Mouse (Mus musculus) hindbrain, postnatal 0 days (tissue): Measurements from ENCODE around the gene Enkd1. TPM values are rescaled to one million over a fixed set of nuclear protein-coding genes. Genes with fewer than 3 reads are reported as not detected.

Experiments used
- ATAC-seq: fragments of 200-750 bp; cut with Nextera tagmentation; 2 replicates; pipeline ENCODE4 v1.8.0; 2017; ENCODE audit warnings: mild to moderate bottlenecking, moderate TSS enrichment, moderate library complexity
- DNase-seq: peaks from one replicate; pipeline ENCODE4 v3.0.0-alpha.2; 2015; ENCODE audit warnings: low spot score
- H3K27ac ChIP-seq: fragments of 300-500 bp; sonication (generic); 2 replicates; pipeline ENCODE4 v1.5.1; 2014; ENCODE audit warnings: mild to moderate bottlenecking
- H3K27me3 ChIP-seq: fragments of 300-500 bp; sonication (generic); 2 replicates; pipeline ENCODE4 v1.6.1; 2014; ENCODE audit warnings: low read length, mixed read lengths; ENCODE audit not compliant: insufficient read depth
- H3K36me3 ChIP-seq: fragments of 300-500 bp; sonication (generic); 2 replicates; pipeline ENCODE4 v1.6.1; 2014; ENCODE audit warnings: low read length, mixed read lengths; ENCODE audit not compliant: insufficient read depth
- H3K4me1 ChIP-seq: fragments of 300-500 bp; sonication (generic); 2 replicates; pipeline ENCODE4 v1.6.1; 2014; ENCODE audit warnings: antibody characterized with exemption, low read length, mixed read lengths; ENCODE audit not compliant: insufficient read depth
- H3K4me2 ChIP-seq: fragments of 300-500 bp; sonication (generic); 2 replicates; pipeline ENCODE4 v1.6.1; 2014; ENCODE audit warnings: low read depth, mild to moderate bottlenecking, low read length, moderate library complexity, mixed read lengths
- H3K4me3 ChIP-seq: fragments of 300-500 bp; sonication (generic); 2 replicates; pipeline ENCODE4 v1.5.1; 2014; ENCODE audit warnings: low read length
- H3K9ac ChIP-seq: fragments of 300-500 bp; sonication (generic); replicated peaks from 2 replicates; pipeline ENCODE4 v1.6.1; 2014; ENCODE audit warnings: mild to moderate bottlenecking, low read length, moderate library complexity, mixed read lengths
- H3K9me3 ChIP-seq: fragments of 300-500 bp; sonication (generic); 2 replicates; pipeline ENCODE4 v1.6.1; 2016; ENCODE audit warnings: low read length, mixed read lengths
- CTCF ChIP-seq: IDR thresholded peaks from 2 replicates; pipeline ENCODE4 v1.5.1; 2016; ENCODE audit warnings: antibody characterized with exemption, control low read depth, low read depth
- WGBS: fragments of 180-500 bp; shearing (Covaris S2); extraction: QIAGEN DNeasy Blood & Tissue Kit; methylation state at CpG from one replicate; pipeline ENCODE4 v1.1.7; 2014; 5-methylcytosine and 5-hydroxymethylcytosine counted together
- polyA plus RNA-seq: library from polyadenylated mRNA; unstranded; fragments of >200 nt; fragmentation: Nextera tagmentation; extraction: Ambion mirVana; gene quantifications from 2 replicates; pipeline ENCODE4 v1.2.1, GENCODE M21; 2015
- total RNA-seq: library from RNA; depleted of rRNA; stranded (reverse); fragments of >200 nt; gene quantifications from 2 replicates; pipeline ENCODE4 v1.2.3, GENCODE M21; 2014

Gene Enkd1
- total and polyA plus RNA-seq, 2 experiments from 2014 or later, result 11.7 to 18.5 TPM

GRCm38 (mm10) chr8:105732186-105732585, 24.2 kb upstream of the Enkd1 start:
- Histone ChIP-seq H3K4me2 (no peak overlapping the region), H3K9ac (no peak overlapping the region), H3K27me3 (no peaks in the 10 kb centered on the region), H3K4me3 (no peak overlapping the region), H3K4me1 (no peaks in the 10 kb centered on the region), H3K27ac (no peak overlapping the region), H3K9me3 (no peaks in the 10 kb centered on the region), H3K36me3 (peaks cover 10% of the 10 kb centered on the region)
- no peak for DNase-seq
- no peak for ATAC-seq
- TF ChIP-seq CTCF, result no peak
- WGBS, result 91% methylated on average over 5 of the region's 5 CpGs

- Histone ChIP-seq H3K9ac (no peak overlapping the region), H3K4me1 (no peaks in the 10 kb centered on the region), H3K4me2 (no peak overlapping the region), H3K27me3 (no peaks in the 10 kb centered on the region), H3K27ac (no peak overlapping the region), H3K4me3 (no peak overlapping the region), H3K36me3 (peaks cover 29% of the 10 kb centered on the region), H3K9me3 (no peaks in the 10 kb centered on the region)
- WGBS, result 85% methylated on average over 18 of the region's 18 CpGs
- TF ChIP-seq CTCF, result no peak
- no peak for ATAC-seq
- no peak for DNase-seq
Observed at GRCm38 (mm10) chr8:105727397-105728124, 19.6 kb upstream of the Enkd1 start.

GRCm38 (mm10) chr8:105725726-105726125, 17.7 kb upstream of the Enkd1 start:
- no peak overlapping the region for H3K27ac ChIP-seq
- no peaks in the 10 kb centered on the region for H3K9me3 ChIP-seq
- no peak for TF ChIP-seq CTCF
- WGBS, result 85% methylated on average over 5 of the region's 5 CpGs
- DNase-seq (no peak), ATAC-seq (no peak)
- H3K4me2 ChIP-seq, result no peak overlapping the region
- H3K4me3 ChIP-seq, result no peak overlapping the region
- H3K4me1 ChIP-seq, result no peaks in the 10 kb centered on the region
- H3K9ac ChIP-seq, result no peak overlapping the region
- H3K36me3 ChIP-seq, result peaks cover 29% of the 10 kb centered on the region
- no peaks in the 10 kb centered on the region for H3K27me3 ChIP-seq

- Histone ChIP-seq H3K9ac (no peak overlapping the region), H3K27me3 (no peaks in the 10 kb centered on the region), H3K36me3 (peaks cover 25% of the 10 kb centered on the region), H3K4me2 (no peak overlapping the region), H3K9me3 (no peaks in the 10 kb centered on the region), H3K4me3 (no peak overlapping the region), H3K27ac (no peak overlapping the region), H3K4me1 (no peaks in the 10 kb centered on the region)
- DNase-seq (no peak), ATAC-seq (no peak)
- TF ChIP-seq CTCF, result no peak
- WGBS, result 85% methylated on average over 9 of the region's 9 CpGs
Observed at GRCm38 (mm10) chr8:105722861-105723260, 14.9 kb upstream of the Enkd1 start.

- 90% methylated on average over 4 of the region's 4 CpGs for WGBS
- H3K9ac ChIP-seq, result no peak overlapping the region
- H3K36me3 ChIP-seq, result peaks cover 16% of the 10 kb centered on the region; the same call in 1 of the 2 replicates
- H3K9me3 ChIP-seq, result no peaks in the 10 kb centered on the region
- no peak for DNase-seq
- no peak overlapping the region for H3K4me2 ChIP-seq
- H3K4me3 ChIP-seq, result no peak overlapping the region
- H3K27me3 ChIP-seq, result no peaks in the 10 kb centered on the region
- no peak for ATAC-seq
- no peak overlapping the region for H3K27ac ChIP-seq
- TF ChIP-seq CTCF, result no peak
- H3K4me1 ChIP-seq, result no peaks in the 10 kb centered on the region
Observed at GRCm38 (mm10) chr8:105719637-105720036, 11.6 kb upstream of the Enkd1 start.

GRCm38 (mm10) chr8:105716302-105716945, 8.4 kb upstream of the Enkd1 start:
- Histone ChIP-seq H3K9me3 (no peaks in the 10 kb centered on the region), H3K4me2 (no peak overlapping the region), H3K36me3 (peaks cover 8% of the 10 kb centered on the region; the same call in 1 of the 2 replicates), H3K27me3 (no peaks in the 10 kb centered on the region), H3K4me3 (no peak overlapping the region), H3K9ac (no peak overlapping the region), H3K27ac (no peak overlapping the region), H3K4me1 (no peaks in the 10 kb centered on the region)
- no peak for ATAC-seq
- DNase-seq, result no peak
- TF ChIP-seq CTCF, result peak; percentile 25; the same call in 1 of the 2 replicates
- 96% methylated on average over 15 of the region's 15 CpGs for WGBS

- ATAC-seq (no peak), DNase-seq (no peak)
- TF ChIP-seq CTCF, result no peak
- Histone ChIP-seq H3K4me3 (no peak overlapping the region), H3K9ac (no peak overlapping the region), H3K4me2 (no peak overlapping the region), H3K4me1 (no peaks in the 10 kb centered on the region), H3K27me3 (no peaks in the 10 kb centered on the region), H3K36me3 (peaks cover 8% of the 10 kb centered on the region; the same call in 1 of the 2 replicates), H3K27ac (no peak overlapping the region), H3K9me3 (no peaks in the 10 kb centered on the region)
- 49% methylated on average over 6 of the region's 6 CpGs for WGBS
Observed at GRCm38 (mm10) chr8:105715042-105715441, 7.0 kb upstream of the Enkd1 start.
